Mouse (Mus musculus) brain, embryonic 14.5 days (tissue): ENCODE data around the gene Luzp1.

Experiments used
- CTCF ChIP-seq: fragments of 200-500 bp; IDR thresholded peaks from 2 replicates; pipeline ENCODE4 v1.5.1; 2012; ENCODE audit warnings: inconsistent platforms, mild to moderate bottlenecking, moderate library complexity, borderline replicate concordance; ENCODE audit not compliant: insufficient read depth, insufficient read length; ENCODE audit errors: extremely low read depth
- POLR2A ChIP-seq: fragments of 200-500 bp; IDR thresholded peaks from 2 replicates; pipeline ENCODE4 v1.6.1; 2012; ENCODE audit warnings: mild to moderate bottlenecking, inconsistent platforms, borderline replicate concordance; ENCODE audit not compliant: poor library complexity, insufficient read depth, insufficient read length, severe bottlenecking; ENCODE audit errors: extremely low read depth

GRCm38 (mm10) chr4:136454850-136455260 is 14.7 kb upstream of the Luzp1 start:
- TF ChIP-seq POLR2A (no peak), CTCF (peak; percentile 92)
